Mouse (Mus musculus): Measurements from ENCODE around the gene B4galnt2.
"Not testable (repeated sequence)": the region's sequence is repeated elsewhere in the genome, so short reads cannot be mapped to it uniquely, and the experiment has no call there.

B4galnt2 gene

GRCm38 (mm10) chr11:95914571-95914991 is at the start of gene B4galnt2:
B4galnt2 (minus strand) TSS chr11:95914891.
- peak; percentile 34 for DNase-seq (ENCODE audit: low read depth, low spot score)

- peak; percentile 96 for DNase-seq (ENCODE audit: low read depth, low spot score)
Measured at GRCm38 (mm10) chr11:95963304-95963703, 48.6 kb upstream of the B4galnt2 start.

- DNase-seq (ENCODE audit: low read depth, low spot score) = peak; percentile 79
Measured at GRCm38 (mm10) chr11:95959152-95959551, 44.5 kb upstream of the B4galnt2 start.

GRCm38 (mm10) chr11:95958251-95958650 is 43.6 kb upstream of the B4galnt2 start:
- peak; percentile 48 for DNase-seq (ENCODE audit: low read depth, low spot score)

GRCm38 (mm10) chr11:95957407-95957806 is 42.7 kb upstream of the B4galnt2 start:
- no peak for DNase-seq (ENCODE audit: low read depth, low spot score)

- no peak for DNase-seq (ENCODE audit: low read depth, low spot score)
Measured at GRCm38 (mm10) chr11:95953313-95953712, 38.6 kb upstream of the B4galnt2 start.

GRCm38 (mm10) chr11:95945838-95946472 is 31.3 kb upstream of the B4galnt2 start:
- no peak for DNase-seq (ENCODE audit: low read depth, low spot score)

- DNase-seq (ENCODE audit: low read depth, low spot score) = peak; percentile 65
Measured at GRCm38 (mm10) chr11:95939828-95940507, 25.3 kb upstream of the B4galnt2 start.

GRCm38 (mm10) chr11:95936409-95936808 is 21.7 kb upstream of the B4galnt2 start:
- DNase-seq (ENCODE audit: low read depth, low spot score) = no peak

- peak; percentile 63 for DNase-seq (ENCODE audit: low read depth, low spot score)
Measured at GRCm38 (mm10) chr11:95932168-95932567, 17.5 kb upstream of the B4galnt2 start.

- DNase-seq (ENCODE audit: low read depth, low spot score) = peak; percentile 80
Measured at GRCm38 (mm10) chr11:95926398-95926797, 11.7 kb upstream of the B4galnt2 start.

GRCm38 (mm10) chr11:95925976-95926375 is 11.3 kb upstream of the B4galnt2 start:
- DNase-seq (ENCODE audit: low read depth, low spot score) = no peak

GRCm38 (mm10) chr11:95924215-95924614 is 9.5 kb upstream of the B4galnt2 start:
- peak; percentile 37 for DNase-seq (ENCODE audit: low read depth, low spot score)

- not testable (repeated sequence) for DNase-seq (ENCODE audit: low read depth, low spot score)
Measured at GRCm38 (mm10) chr11:95923477-95923876, 8.8 kb upstream of the B4galnt2 start.

GRCm38 (mm10) chr11:95921991-95922621 is 7.4 kb upstream of the B4galnt2 start:
- DNase-seq (ENCODE audit: low read depth, low spot score) = no peak

- no peak for DNase-seq (ENCODE audit: low read depth, low spot score)
Measured at GRCm38 (mm10) chr11:95916426-95916825, 1.7 kb upstream of the B4galnt2 start.

GRCm38 (mm10) chr11:95915006-95915710 is 467 bp upstream of the B4galnt2 start:
- peak; percentile 45 for DNase-seq (ENCODE audit: low read depth, low spot score)

- DNase-seq (ENCODE audit: low read depth, low spot score) = peak; percentile 47
Measured at GRCm38 (mm10) chr11:95913959-95914566, 628 bp downstream of the B4galnt2 start.

- DNase-seq (ENCODE audit: low read depth, low spot score) = peak; percentile 81
Measured at GRCm38 (mm10) chr11:95911579-95911978, 3.1 kb downstream of the B4galnt2 start.

GRCm38 (mm10) chr11:95907805-95908524 is 6.7 kb downstream of the B4galnt2 start:
- DNase-seq (ENCODE audit: low read depth, low spot score) = no peak

GRCm38 (mm10) chr11:95904290-95904689 is 10.4 kb downstream of the B4galnt2 start:
- DNase-seq (ENCODE audit: low read depth, low spot score) = no peak
